Mouse (Mus musculus): ENCODE data around the gene Slc5a5. TPM values are rescaled to one million over a fixed set of nuclear protein-coding genes. Genes with fewer than 3 reads are reported as not detected.

Gene Slc5a5
- polyA plus RNA-seq, 1 experiment from 2014 or later, result 1.6 TPM

GRCm38 (mm10) chr8:70872643-70873363 lies 19.8 kb downstream of the Slc5a5 start:
- Histone ChIP-seq H3K27me3 (no peaks in the 10 kb centered on the region), H3K9me3 (no peaks in the 10 kb centered on the region), H3K4me1 (replicated peaks) (peaks cover 38% of the 10 kb centered on the region), H3K4me2 (peak overlapping the region; percentile 95), H3K36me3 (peaks cover 5% of the 10 kb centered on the region), H3K4me3 (peak overlapping the region; percentile 81), H3K27ac (replicated peaks) (peak overlapping the region; percentile 90), H3K9ac (peak overlapping the region; percentile 82)
- no peak for ATAC-seq (ENCODE audit: low read depth)
- 8% methylated on average over 31 of the region's 31 CpGs for WGBS

GRCm38 (mm10) chr8:70871195-70871807 lies 21.3 kb downstream of the Slc5a5 start:
- Histone ChIP-seq H3K4me1 (replicated peaks) (peaks cover 46% of the 10 kb centered on the region), H3K4me3 (no peak overlapping the region), H3K27ac (replicated peaks) (no peak overlapping the region), H3K9ac (no peak overlapping the region), H3K9me3 (no peaks in the 10 kb centered on the region), H3K36me3 (peaks cover 8% of the 10 kb centered on the region), H3K27me3 (no peaks in the 10 kb centered on the region), H3K4me2 (no peak overlapping the region)
- no peak for ATAC-seq (ENCODE audit: low read depth)
- 89% methylated on average over 5 of the region's 5 CpGs for WGBS

GRCm38 (mm10) chr8:70869601-70870041 lies 22.9 kb downstream of the Slc5a5 start:
- Histone ChIP-seq H3K4me2 (peak overlapping the region; percentile 43; the same call in 1 of the 2 replicates), H3K9ac (peak overlapping the region; percentile 56), H3K27me3 (no peaks in the 10 kb centered on the region), H3K36me3 (peaks cover 8% of the 10 kb centered on the region), H3K27ac (replicated peaks) (peak overlapping the region; percentile 85), H3K4me3 (no peak overlapping the region), H3K9me3 (no peaks in the 10 kb centered on the region), H3K4me1 (replicated peaks) (peaks cover 57% of the 10 kb centered on the region)
- WGBS, result 49% methylated on average over 16 of the region's 16 CpGs
- ATAC-seq (ENCODE audit: low read depth), result no peak

GRCm38 (mm10) chr8:70869199-70869571 lies 23.4 kb downstream of the Slc5a5 start:
- peak overlapping the region; percentile 43 for H3K4me2 ChIP-seq
- 36% methylated on average over 5 of the region's 5 CpGs for WGBS
- no peaks in the 10 kb centered on the region for H3K27me3 ChIP-seq
- peak overlapping the region; percentile 56 for H3K9ac ChIP-seq
- peak overlapping the region; percentile 85 for H3K27ac ChIP-seq (replicated peaks)
- no peak for ATAC-seq (ENCODE audit: low read depth)
- H3K9me3 ChIP-seq, result no peaks in the 10 kb centered on the region
- peaks cover 61% of the 10 kb centered on the region for H3K4me1 ChIP-seq (replicated peaks)
- H3K36me3 ChIP-seq, result peaks cover 8% of the 10 kb centered on the region
- no peak overlapping the region for H3K4me3 ChIP-seq

GRCm38 (mm10) chr8:70868559-70869198 lies 23.9 kb downstream of the Slc5a5 start:
- 15% methylated on average over 40 of the region's 40 CpGs for WGBS

GRCm38 (mm10) chr8:70866566-70866965 lies 26.0 kb downstream of the Slc5a5 start:
- WGBS, result 81% methylated on average over 7 of the region's 7 CpGs
- Histone ChIP-seq H3K9me3 (no peaks in the 10 kb centered on the region), H3K27me3 (peaks cover 14% of the 10 kb centered on the region; the same call in 1 of the 2 replicates), H3K4me1 (replicated peaks) (peaks cover 75% of the 10 kb centered on the region), H3K4me2 (peak overlapping the region; percentile 96), H3K36me3 (peaks cover 8% of the 10 kb centered on the region), H3K4me3 (peak overlapping the region; percentile 58), H3K9ac (0 out of 2 replicates have a peak overlapping the region, but pooled peaks have one; percentile 8), H3K27ac (replicated peaks) (peak overlapping the region; percentile 93)
- no peak for ATAC-seq (ENCODE audit: low read depth)

More at GRCm38 (mm10) chr8:70868559-70869198, 23.9 kb downstream of the Slc5a5 start:
- peak overlapping the region; percentile 85 for H3K27ac ChIP-seq (replicated peaks)
- peak overlapping the region; percentile 56 for H3K9ac ChIP-seq
- H3K36me3 ChIP-seq, result peaks cover 8% of the 10 kb centered on the region
- H3K9me3 ChIP-seq, result no peaks in the 10 kb centered on the region
- peak overlapping the region; percentile 9; the same call in 1 of the 2 replicates for H3K4me3 ChIP-seq
- H3K4me1 ChIP-seq (replicated peaks), result peaks cover 66% of the 10 kb centered on the region
- H3K4me2 ChIP-seq, result peak overlapping the region; percentile 43
- H3K27me3 ChIP-seq, result no peaks in the 10 kb centered on the region
- ATAC-seq (ENCODE audit: low read depth), result no peak

GRCm38 (mm10) chr8:70866001-70866520 lies 26.5 kb downstream of the Slc5a5 start:
- H3K4me1 ChIP-seq (replicated peaks), result peaks cover 74% of the 10 kb centered on the region

GRCm38 (mm10) chr8:70865350-70866000 lies 27.1 kb downstream of the Slc5a5 start:
- H3K36me3 ChIP-seq, result peaks cover 8% of the 10 kb centered on the region
- peak overlapping the region; percentile 97 for H3K27ac ChIP-seq (replicated peaks)
- H3K9me3 ChIP-seq, result no peaks in the 10 kb centered on the region
- H3K4me1 ChIP-seq (replicated peaks), result peaks cover 74% of the 10 kb centered on the region
- peak overlapping the region; percentile 58 for H3K4me3 ChIP-seq
- under 1% methylated on average over 46 of the region's 46 CpGs for WGBS
- peaks cover 17% of the 10 kb centered on the region; the same call in 1 of the 2 replicates for H3K27me3 ChIP-seq
- peak overlapping the region; percentile 80 for H3K9ac ChIP-seq
- peak; percentile 81 for ATAC-seq (ENCODE audit: low read depth)
- peak overlapping the region; percentile 96 for H3K4me2 ChIP-seq

More at GRCm38 (mm10) chr8:70866001-70866520, 26.5 kb downstream of the Slc5a5 start:
- 7% methylated on average over 12 of the region's 12 CpGs for WGBS
- H3K9me3 ChIP-seq, result no peaks in the 10 kb centered on the region
- H3K27me3 ChIP-seq, result peaks cover 17% of the 10 kb centered on the region; the same call in 1 of the 2 replicates
- ATAC-seq (ENCODE audit: low read depth), result peak; percentile 15
- peak overlapping the region; percentile 93 for H3K27ac ChIP-seq (replicated peaks)
- H3K36me3 ChIP-seq, result peaks cover 8% of the 10 kb centered on the region
- peak overlapping the region; percentile 61 for H3K9ac ChIP-seq
- peak overlapping the region; percentile 58 for H3K4me3 ChIP-seq
- H3K4me2 ChIP-seq, result peak overlapping the region; percentile 96

GRCm38 (mm10) chr8:70864712-70865221 lies 27.8 kb downstream of the Slc5a5 start:
- peak overlapping the region; percentile 96 for H3K4me2 ChIP-seq
- peak; percentile 21 for ATAC-seq (ENCODE audit: low read depth)
- peaks cover 72% of the 10 kb centered on the region for H3K4me1 ChIP-seq (replicated peaks)
- peaks cover 8% of the 10 kb centered on the region for H3K36me3 ChIP-seq
- H3K27ac ChIP-seq (replicated peaks), result peak overlapping the region; percentile 97
- under 1% methylated on average over 24 of the region's 24 CpGs for WGBS
- H3K4me3 ChIP-seq, result peak overlapping the region; percentile 58
- H3K27me3 ChIP-seq, result peaks cover 17% of the 10 kb centered on the region; the same call in 1 of the 2 replicates
- H3K9me3 ChIP-seq, result no peaks in the 10 kb centered on the region
- peak overlapping the region; percentile 80 for H3K9ac ChIP-seq

- peak overlapping the region; percentile 96 for H3K4me2 ChIP-seq
- H3K9ac ChIP-seq, result peak overlapping the region; percentile 80
- H3K27ac ChIP-seq (replicated peaks), result peak overlapping the region; percentile 97
- no peak for ATAC-seq (ENCODE audit: low read depth)
- peaks cover 8% of the 10 kb centered on the region for H3K36me3 ChIP-seq
- peak overlapping the region; percentile 58 for H3K4me3 ChIP-seq
- no peaks in the 10 kb centered on the region for H3K9me3 ChIP-seq
- H3K27me3 ChIP-seq, result peaks cover 17% of the 10 kb centered on the region; the same call in 1 of the 2 replicates
- WGBS, result 1% methylated on average over 46 of the region's 46 CpGs
- peaks cover 68% of the 10 kb centered on the region for H3K4me1 ChIP-seq (replicated peaks)
Observed at GRCm38 (mm10) chr8:70863956-70864711, 28.4 kb downstream of the Slc5a5 start.
